Mouse (Mus musculus) megakaryocyte, embryonic 14.5 days (primary cell): ENCODE data around the gene Snap23.

Source experiments
- FLI1 ChIP-seq: IDR thresholded peaks from 2 replicates; pipeline ENCODE4 v1.6.1; 2012; ENCODE audit warnings: low read length, inconsistent platforms, mixed read lengths
- GATA1 ChIP-seq: IDR thresholded peaks from 3 replicates; pipeline ENCODE4 v1.6.1; 2012; ENCODE audit warnings: mixed read lengths, low read length, inconsistent platforms, borderline replicate concordance

- TF ChIP-seq GATA1 (no peak), FLI1 (no peak)
Observed at GRCm38 (mm10) chr2:120561524-120561923, 5.9 kb upstream of the Snap23 start.
